Mouse (Mus musculus): Measurements from ENCODE around the gene Ccdc65. TPM values are rescaled to one million over a fixed set of nuclear protein-coding genes. Genes with fewer than 3 reads are reported as not detected.
A peak's percentile ranks its signal among the peaks of the same experiment; 100 is the strongest.
"Not testable (repeated sequence)": the region's sequence is repeated elsewhere in the genome, so short reads cannot be mapped to it uniquely, and the experiment has no call there.

The Ccdc65 gene
- polyA plus RNA-seq, 1 experiment from 2014 or later = 0.06 TPM

DNA sequence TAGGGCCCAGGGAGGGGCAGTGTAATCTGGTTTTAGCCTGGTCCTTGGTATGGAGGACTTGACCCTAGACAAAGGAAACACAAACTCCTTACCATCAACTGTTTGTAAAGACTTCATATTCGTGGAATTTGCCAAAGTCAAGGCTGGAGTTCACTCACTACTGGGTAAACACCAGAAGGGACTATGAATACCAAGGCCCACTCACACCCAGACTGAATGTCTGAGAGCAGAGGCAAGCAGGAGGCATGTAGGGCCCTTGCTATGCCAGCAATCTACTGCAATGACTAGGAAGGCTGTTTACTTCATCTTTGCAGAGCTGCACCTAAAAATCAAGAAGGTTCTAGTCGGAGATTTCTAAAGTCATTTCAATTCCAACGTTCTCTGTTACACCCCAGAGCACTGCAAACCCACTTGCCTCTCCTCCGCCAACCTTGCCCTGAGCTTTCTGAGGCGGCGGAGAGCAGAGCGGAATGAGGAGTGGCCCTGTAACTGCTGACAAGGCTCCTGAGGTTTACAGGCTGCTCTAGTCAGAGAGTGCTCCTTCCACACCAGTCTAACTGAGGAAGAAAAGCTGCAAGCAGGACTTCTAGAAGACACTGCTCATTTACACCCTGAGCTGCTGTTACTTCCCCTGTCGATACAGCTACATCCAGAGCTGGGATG lies 34.9 kb downstream of the Ccdc65 start:
- peaks cover 51% of the 10 kb centered on the region for H3K36me3 ChIP-seq
- 80% methylated on average over 8 of the region's 8 CpGs for WGBS (ENCODE audit: insufficient replicate concordance)
- H3K4me1 ChIP-seq = peaks cover 14% of the 10 kb centered on the region
- H3K9ac ChIP-seq = no peak overlapping the region
- no peaks in the 10 kb centered on the region for H3K9me3 ChIP-seq (replicated peaks)
- no peak overlapping the region for H3K27ac ChIP-seq
- no peak overlapping the region for H3K4me2 ChIP-seq
- no peak for ATAC-seq
- H3K27me3 ChIP-seq (replicated peaks) = no peaks in the 10 kb centered on the region
- H3K4me3 ChIP-seq = no peak overlapping the region

DNA sequence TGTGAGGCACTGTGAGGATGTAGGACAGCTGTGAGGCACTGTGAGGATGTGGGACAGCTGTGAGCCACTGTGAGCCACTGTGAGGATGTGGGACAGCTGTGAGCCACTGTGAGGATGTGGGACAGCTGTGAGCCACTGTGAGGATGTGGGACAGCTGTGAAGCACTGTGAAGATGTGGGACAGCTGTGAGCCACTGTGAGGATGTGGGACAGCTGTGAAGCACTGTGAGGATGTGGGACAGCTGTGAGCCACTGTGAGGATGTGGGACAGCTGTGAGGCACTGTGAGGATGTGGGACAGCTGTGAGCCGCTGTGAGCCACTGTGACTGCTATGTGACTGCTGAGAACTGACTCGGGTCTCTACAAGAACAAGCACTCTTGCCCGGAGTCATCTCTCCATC lies 35.9 kb downstream of the Ccdc65 start:
- H3K27me3 ChIP-seq (replicated peaks); H3K27ac ChIP-seq; H3K9me3 ChIP-seq (replicated peaks); ATAC-seq; H3K4me3 ChIP-seq; H3K4me2 ChIP-seq; H3K9ac ChIP-seq: not testable (repeated sequence)
- H3K36me3 ChIP-seq = peaks cover 44% of the 10 kb centered on the region
- WGBS (ENCODE audit: insufficient replicate concordance) = 61% methylated on average over 3 of the region's 3 CpGs
- H3K4me1 ChIP-seq = peaks cover 14% of the 10 kb centered on the region

DNA sequence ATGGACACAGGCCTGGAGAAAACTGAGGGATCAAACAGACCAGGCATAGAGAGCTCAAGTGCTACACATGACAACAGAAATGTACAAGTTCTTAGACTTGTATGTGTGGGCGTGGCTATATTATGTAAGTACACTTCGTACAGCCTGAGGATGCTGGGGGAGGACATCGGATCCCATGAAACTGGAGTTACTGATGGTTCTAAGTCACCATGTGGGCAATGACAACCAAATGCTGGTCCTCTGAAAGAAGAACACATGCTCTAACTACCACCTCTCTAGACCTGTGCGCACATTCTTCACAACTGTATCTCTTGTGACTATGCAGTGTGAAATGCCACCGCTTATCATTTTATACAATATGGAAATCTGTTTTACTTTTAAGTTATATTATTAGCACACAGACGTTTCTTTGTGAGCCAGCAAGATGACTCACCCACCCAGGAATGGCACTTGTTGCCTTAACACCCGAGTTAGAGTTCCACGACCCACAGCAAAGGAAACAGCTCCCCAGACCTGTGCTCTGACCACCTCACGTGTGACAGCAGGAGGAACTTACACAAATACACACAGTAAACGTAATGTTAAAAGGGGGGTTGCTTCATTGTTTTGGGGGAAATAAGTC lies 38.4 kb downstream of the Ccdc65 start:
- H3K4me1 ChIP-seq = peaks cover 6% of the 10 kb centered on the region; the same call in 1 of the 2 replicates
- ATAC-seq = no peak
- peaks cover 24% of the 10 kb centered on the region for H3K36me3 ChIP-seq
- no peaks in the 10 kb centered on the region for H3K9me3 ChIP-seq (replicated peaks)
- 75% methylated on average over 10 of the region's 10 CpGs for WGBS (ENCODE audit: insufficient replicate concordance)
- no peak overlapping the region for H3K27ac ChIP-seq
- H3K9ac ChIP-seq = no peak overlapping the region
- no peak overlapping the region for H3K4me3 ChIP-seq
- H3K27me3 ChIP-seq (replicated peaks) = no peaks in the 10 kb centered on the region
- H3K4me2 ChIP-seq = no peak overlapping the region

DNA sequence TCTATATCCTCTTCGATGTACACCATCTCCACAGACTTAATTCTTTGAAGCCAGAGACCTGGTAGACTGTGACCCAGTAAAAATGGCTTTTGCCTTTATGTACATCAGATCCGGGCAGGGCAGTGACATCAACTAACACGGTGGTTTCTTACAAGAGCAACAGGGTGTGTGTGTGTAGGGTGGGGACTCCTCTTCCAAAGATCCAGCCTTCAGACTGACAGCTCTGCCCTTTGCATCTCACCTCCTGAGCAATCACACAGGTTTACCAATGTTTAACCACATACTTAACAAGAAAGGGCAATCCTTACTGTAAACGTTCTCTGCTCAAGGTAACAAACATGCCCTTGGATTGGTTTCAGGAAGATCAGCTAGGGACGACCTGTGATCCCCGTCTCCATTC lies 39.3 kb downstream of the Ccdc65 start:
- H3K27me3 ChIP-seq (replicated peaks) = no peaks in the 10 kb centered on the region
- H3K4me1 ChIP-seq = peaks cover 8% of the 10 kb centered on the region; the same call in 1 of the 2 replicates
- H3K27ac ChIP-seq = no peak overlapping the region
- H3K9ac ChIP-seq = no peak overlapping the region
- ATAC-seq = no peak
- no peaks in the 10 kb centered on the region for H3K9me3 ChIP-seq (replicated peaks)
- H3K4me3 ChIP-seq = no peak overlapping the region
- WGBS (ENCODE audit: insufficient replicate concordance) = 74% methylated on average over 6 of the region's 6 CpGs
- peaks cover 19% of the 10 kb centered on the region for H3K36me3 ChIP-seq
- no peak overlapping the region for H3K4me2 ChIP-seq

DNA sequence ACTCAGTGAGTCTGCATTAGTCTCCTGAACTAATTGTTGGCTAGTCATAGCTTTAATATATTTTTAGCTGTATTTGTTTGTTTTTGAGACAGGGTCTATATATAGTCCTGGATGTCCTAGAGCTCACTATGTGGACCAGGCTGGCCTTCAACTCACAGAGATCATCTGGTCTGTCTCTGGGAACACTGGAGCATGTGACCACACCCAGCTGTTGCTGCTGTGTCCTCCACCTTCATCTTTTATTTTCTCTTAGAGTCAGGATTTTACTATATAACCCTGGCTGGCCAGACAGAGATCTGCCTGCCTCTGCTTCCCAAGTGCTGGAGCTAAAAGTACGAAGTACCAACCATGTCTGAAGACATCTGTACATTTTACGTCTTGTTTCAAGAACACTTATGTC lies 41.1 kb downstream of the Ccdc65 start:
- Histone ChIP-seq H3K36me3 (0 out of 2 replicates have a peak, but pooled peaks cover 6% of the 10 kb centered on the region), H3K4me1 (peaks cover 25% of the 10 kb centered on the region), H3K4me2 (no peak overlapping the region), H3K4me3 (no peak overlapping the region), H3K27me3 (replicated peaks) (no peaks in the 10 kb centered on the region), H3K9ac (no peak overlapping the region), H3K27ac (no peak overlapping the region), H3K9me3 (replicated peaks) (no peaks in the 10 kb centered on the region)
- no peak for ATAC-seq
- 85% methylated on average over 2 of the region's 2 CpGs for WGBS (ENCODE audit: insufficient replicate concordance)

DNA sequence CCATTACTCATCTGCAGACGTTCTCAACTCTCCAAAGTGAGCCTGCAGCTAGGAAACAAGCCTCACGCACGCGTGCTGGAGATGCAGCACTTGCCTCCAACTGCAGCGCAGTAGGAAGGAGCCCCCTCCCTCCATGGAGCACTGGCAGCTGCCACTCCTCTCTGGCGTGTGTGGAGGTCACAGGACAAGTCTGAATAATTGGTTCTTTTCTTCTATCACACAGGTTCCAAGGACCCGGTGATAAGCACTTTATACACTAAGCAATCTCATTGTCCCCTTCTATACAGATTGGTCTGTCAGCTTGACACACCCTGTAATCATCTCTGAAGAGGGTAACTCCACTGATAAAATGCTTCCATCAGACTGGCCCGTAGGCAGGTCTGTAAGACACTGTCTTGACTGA lies 45.0 kb downstream of the Ccdc65 start:
- peak; percentile 87 for ATAC-seq
- Histone ChIP-seq H3K27me3 (replicated peaks) (no peaks in the 10 kb centered on the region), H3K4me3 (no peak overlapping the region), H3K27ac (no peak overlapping the region), H3K36me3 (peaks cover 9% of the 10 kb centered on the region; the same call in 1 of the 2 replicates), H3K9ac (no peak overlapping the region), H3K4me2 (no peak overlapping the region), H3K9me3 (replicated peaks) (no peaks in the 10 kb centered on the region), H3K4me1 (peaks cover 19% of the 10 kb centered on the region)
- 54% methylated on average over 8 of the region's 8 CpGs for WGBS (ENCODE audit: insufficient replicate concordance)

DNA sequence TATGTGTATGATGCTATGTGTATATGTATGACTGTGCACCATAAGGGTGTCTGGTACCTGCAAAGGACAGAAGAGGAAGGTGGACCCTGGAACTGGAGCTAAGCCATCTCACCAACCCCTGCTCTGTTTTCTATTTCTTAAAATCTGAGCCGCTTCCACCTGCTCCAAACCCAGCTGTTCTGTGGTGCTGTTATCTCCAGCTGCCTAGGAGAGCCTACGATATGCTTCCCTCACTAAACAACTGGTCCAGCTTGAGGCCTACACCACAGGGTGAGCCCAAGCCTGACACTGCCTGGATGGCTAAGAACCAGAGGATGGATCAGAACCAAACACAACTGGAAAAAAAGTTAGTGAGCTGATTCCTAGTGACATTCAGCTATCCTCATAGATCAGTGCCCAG lies 46.1 kb downstream of the Ccdc65 start:
- Histone ChIP-seq H3K9me3 (replicated peaks) (no peaks in the 10 kb centered on the region), H3K4me3 (no peak overlapping the region), H3K27me3 (replicated peaks) (no peaks in the 10 kb centered on the region), H3K4me1 (peaks cover 19% of the 10 kb centered on the region), H3K9ac (no peak overlapping the region), H3K27ac (no peak overlapping the region), H3K4me2 (no peak overlapping the region), H3K36me3 (peaks cover 9% of the 10 kb centered on the region)
- no peak for ATAC-seq
- WGBS (ENCODE audit: insufficient replicate concordance) = 58% methylated on average over 2 of the region's 2 CpGs

DNA sequence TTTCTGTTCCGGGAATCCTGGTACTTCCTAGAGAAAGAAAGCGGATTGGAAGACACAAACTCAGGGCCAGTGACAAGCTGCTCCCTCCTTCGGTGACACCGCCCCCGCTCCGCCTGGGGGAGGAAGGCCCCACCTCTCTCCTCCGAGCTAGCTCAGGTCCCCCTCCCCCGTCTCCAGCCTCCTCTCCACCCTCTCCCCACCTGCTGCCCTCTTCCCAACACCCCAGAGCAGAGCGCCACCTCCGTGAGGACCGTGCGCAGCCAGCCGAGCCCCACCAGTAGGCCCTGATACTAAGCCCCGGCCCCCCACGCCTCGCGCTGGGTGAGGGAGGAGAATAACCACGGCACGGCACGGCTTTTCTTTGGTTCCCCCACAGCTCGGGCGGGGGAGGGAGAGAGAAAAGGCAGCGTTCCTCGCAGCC lies 54.2 kb downstream of the Ccdc65 start:
- Histone ChIP-seq H3K4me1 (peaks cover 28% of the 10 kb centered on the region), H3K27me3 (replicated peaks) (peaks cover 34% of the 10 kb centered on the region), H3K4me3 (peak overlapping the region; percentile 93), H3K4me2 (peak overlapping the region; percentile 100), H3K27ac (peak overlapping the region; percentile 68), H3K9ac (peak overlapping the region; percentile 87), H3K9me3 (replicated peaks) (no peaks in the 10 kb centered on the region), H3K36me3 (peaks cover 15% of the 10 kb centered on the region)
- peak; percentile 72 for ATAC-seq
- WGBS (ENCODE audit: insufficient replicate concordance) = 1% methylated on average over 22 of the region's 24 CpGs

DNA sequence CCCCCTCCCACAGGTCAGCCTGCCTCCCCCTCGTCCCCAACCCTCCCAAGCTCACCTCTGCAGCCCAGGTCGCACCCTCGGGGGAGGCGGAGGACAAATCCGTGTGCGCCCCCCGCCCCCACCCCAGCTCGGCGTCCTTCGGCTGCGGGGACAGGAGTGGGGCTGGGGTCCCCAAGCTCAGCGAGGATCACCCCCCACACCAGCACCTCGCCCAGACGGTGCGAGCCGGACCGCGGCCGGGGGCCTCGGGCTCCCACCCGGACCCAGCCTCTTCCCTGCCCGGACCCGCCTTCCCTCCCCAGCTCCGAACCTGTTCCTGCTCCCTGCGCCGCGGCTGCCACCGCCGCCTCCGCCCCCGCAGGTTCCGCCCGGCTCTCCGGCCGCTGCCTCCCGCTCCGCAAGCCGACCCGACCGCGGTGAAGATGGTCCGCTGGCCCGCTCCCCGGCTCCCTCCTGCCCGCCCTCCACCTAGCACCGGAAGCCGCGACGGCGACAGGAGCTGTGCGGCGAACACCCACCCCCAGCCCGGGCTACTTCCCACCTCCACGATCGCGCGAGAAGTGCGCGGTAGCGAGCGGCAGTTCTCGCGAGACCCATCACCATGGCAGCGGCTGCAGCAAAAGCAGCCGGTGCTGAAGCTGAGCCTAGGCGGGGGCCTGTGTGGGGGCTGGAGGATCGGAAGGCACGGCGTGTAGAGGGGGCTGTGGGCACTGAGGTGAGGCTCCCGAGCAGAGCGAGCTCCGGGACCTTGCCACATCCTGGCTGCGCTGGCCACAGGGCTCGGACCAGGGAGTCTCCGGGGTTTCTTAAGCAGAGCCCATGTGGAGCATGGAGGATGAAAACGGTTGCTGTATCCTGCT lies 54.9 kb downstream of the Ccdc65 start, which contains the start of gene Arf3:
Arf3 (minus strand) TSS at position 545 of the 860 bp plus-strand sequence.
- peak within 1 kb of the TSS; percentile 87 for H3K9ac ChIP-seq
- peak within 1 kb of the TSS; percentile 93 for H3K4me3 ChIP-seq
- no peaks in the 10 kb centered on the region for H3K9me3 ChIP-seq (replicated peaks)
- ATAC-seq = peak; percentile 84
- H3K27ac ChIP-seq = peak within 1 kb of the TSS; percentile 68
- peaks cover 15% of the 10 kb centered on the region for H3K36me3 ChIP-seq
- H3K4me2 ChIP-seq = peak within 1 kb of the TSS; percentile 100
- H3K27me3 ChIP-seq (replicated peaks) = peaks cover 36% of the 10 kb centered on the region
- WGBS (ENCODE audit: insufficient replicate concordance) = under 1% methylated on average over 67 of the region's 76 CpGs
- H3K4me1 ChIP-seq = peaks cover 28% of the 10 kb centered on the region

DNA sequence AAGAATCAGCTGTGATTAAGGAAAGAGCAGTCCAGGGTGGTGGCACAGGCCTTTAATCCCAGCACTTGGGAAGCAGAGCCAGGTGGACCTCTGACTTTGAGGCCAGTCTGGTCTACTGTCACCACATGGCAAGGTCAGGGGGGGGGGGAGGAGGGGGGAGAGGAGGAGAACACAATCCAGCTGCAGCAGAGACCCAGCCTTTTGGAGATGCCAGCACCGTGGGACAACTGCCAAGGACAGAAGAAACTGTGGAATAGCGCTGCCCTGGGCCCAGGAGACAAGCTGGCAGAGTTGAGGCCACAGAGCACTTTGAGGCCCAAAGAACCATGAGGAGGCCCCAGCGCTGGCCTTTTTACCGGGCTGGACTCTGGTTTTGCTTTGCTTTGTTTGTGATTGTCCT lies 57.9 kb downstream of the Ccdc65 start:
- ATAC-seq = no peak
- Histone ChIP-seq H3K4me1 (peaks cover 27% of the 10 kb centered on the region), H3K36me3 (peaks cover 3% of the 10 kb centered on the region; the same call in 1 of the 2 replicates), H3K9me3 (replicated peaks) (no peaks in the 10 kb centered on the region), H3K27ac (no peak overlapping the region), H3K9ac (no peak overlapping the region), H3K4me3 (no peak overlapping the region), H3K27me3 (replicated peaks) (peaks cover 66% of the 10 kb centered on the region), H3K4me2 (no peak overlapping the region)
- 66% methylated on average over 4 of the region's 4 CpGs for WGBS (ENCODE audit: insufficient replicate concordance)

DNA sequence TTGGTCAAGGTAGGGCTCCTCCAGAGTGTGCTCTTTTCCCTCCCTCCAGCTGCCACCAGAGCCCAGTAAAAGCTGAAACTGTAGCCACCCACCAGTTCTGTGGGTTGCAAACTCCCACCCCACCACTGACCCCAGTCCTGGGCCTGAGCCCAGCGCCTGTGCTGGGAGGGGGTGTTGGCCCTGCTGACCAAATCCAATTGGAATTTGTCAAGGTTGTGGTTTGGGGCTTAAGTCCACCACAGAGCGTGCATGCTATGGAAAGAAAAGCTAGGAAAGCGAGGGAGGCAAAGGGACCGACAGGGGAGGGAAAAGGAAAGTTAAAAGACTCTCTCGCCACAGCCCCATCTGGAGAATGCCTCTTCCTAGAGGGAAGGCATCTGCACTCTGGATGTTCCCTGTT lies 60.3 kb downstream of the Ccdc65 start:
- Histone ChIP-seq H3K27ac (no peak overlapping the region), H3K36me3 (no peaks in the 10 kb centered on the region), H3K27me3 (replicated peaks) (peaks cover 87% of the 10 kb centered on the region), H3K4me1 (peaks cover 21% of the 10 kb centered on the region), H3K4me2 (no peak overlapping the region), H3K9ac (no peak overlapping the region), H3K4me3 (no peak overlapping the region), H3K9me3 (replicated peaks) (no peaks in the 10 kb centered on the region)
- 45% methylated on average over 5 of the region's 5 CpGs for WGBS (ENCODE audit: insufficient replicate concordance)
- ATAC-seq = no peak
